Mouse (Mus musculus) Patski (cell line): ENCODE data around the gene Gm10142. TPM values are rescaled to one million over a fixed set of nuclear protein-coding genes. Genes with fewer than 3 reads are reported as not detected.
"Not testable (repeated sequence)": the region's sequence is repeated elsewhere in the genome, so short reads cannot be mapped to it uniquely, and the experiment has no call there.

Source experiments
- ATAC-seq: fragments of 100-300 bp; one replicate; pipeline ENCODE4 v1.8.0; 2021
- CTCF ChIA-PET: fragments of 350-600 bp; sonication (Branson Sonifier 250); formaldehyde crosslinking; loops from one replicate; lab custom pipeline; 2022; ENCODE audit warnings: inconsistent platforms; lab: Charles Lee
- POLR2A ChIA-PET: fragments of 350-600 bp; sonication (Branson Sonifier 250); formaldehyde crosslinking; loops from one replicate; lab custom pipeline; 2022; ENCODE audit warnings: antibody characterized with exemption, inconsistent platforms; lab: Charles Lee
- DNase-seq: peaks from one replicate; pipeline ENCODE4 v3.0.0-alpha.2; 2011; ENCODE audit warnings: low read depth, low spot score
- H3K27me3 ChIP-seq: fragments of 371-371 bp; one replicate; pipeline ENCODE4 v1.5.1; 2021
- CTCF ChIP-seq: fragments of 100-300 bp; IDR thresholded peaks from one replicate; pipeline ENCODE4 v1.5.1; 2021
- in situ Hi-C: fragments of 300-500 bp; cut with MboI; formaldehyde crosslinking; loops from 3 replicates; pipeline ENCODE4 v1.11.1; 2018; ENCODE audit warnings: low pct_unique_long_range_greater_than_20kb, mixed read lengths
- polyA plus RNA-seq: library from polyadenylated mRNA; unstranded; gene quantifications from one replicate; pipeline ENCODE4 v1.2.3, GENCODE M21; 2021

The Gm10142 gene
- polyA plus RNA-seq = not detected

GRCm38 (mm10) chr10:77715507-77715906 is at the start of gene Gm10142:
Gene Gm10142, plus strand, starts transcription at chr10:77715807.
- in situ Hi-C loops = no loop called here
- no peak for ATAC-seq
- CTCF ChIA-PET = no interaction called here
- POLR2A ChIA-PET = no interaction called here
- H3K27me3 ChIP-seq = peaks cover 3% of the 10 kb centered on the region
- DNase-seq = no peak
- no peak for TF ChIP-seq CTCF

DNA sequence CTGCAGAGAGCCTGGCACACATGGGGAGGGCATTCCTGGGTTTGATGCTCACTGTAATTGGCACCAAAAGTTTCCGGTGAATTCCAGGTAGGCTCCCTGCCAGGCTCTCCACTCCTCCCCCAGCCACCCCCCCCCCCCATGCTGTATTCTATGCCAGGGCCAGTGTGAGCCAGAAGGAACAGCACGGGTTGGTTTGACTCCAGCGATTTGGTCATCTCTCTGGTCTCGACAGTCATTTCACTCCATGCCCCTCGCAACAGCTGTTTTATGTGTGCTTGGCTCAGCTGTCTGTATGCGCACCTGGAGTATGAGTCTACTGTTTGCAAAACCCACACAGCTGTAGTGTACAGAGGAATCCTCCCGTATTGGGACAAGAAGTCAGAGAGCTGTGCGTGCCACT is 49.3 kb upstream of the Gm10142 start:
- CTCF ChIA-PET = interaction anchor here (1.2 kb wide), 1 partner anchor 29 kb away, joined by 3 read pairs; no protein-coding TSS in a partner anchor
- in situ Hi-C loops = no loop called here
- TF ChIP-seq CTCF = no peak
- POLR2A ChIA-PET = interaction anchor here (0.6 to 0.7 kb wide), 2 partner anchors 10 to 59 kb away, joined by 3 to 6 read pairs; no protein-coding TSS in a partner anchor
- H3K27me3 ChIP-seq = no peaks in the 10 kb centered on the region
- ATAC-seq (no peak), DNase-seq (no peak)

- ChIA-PET CTCF (interaction anchor here (0.7 to 0.8 kb wide), 2 partner anchors 17 to 40 kb away, joined by 3 read pairs; no protein-coding TSS in a partner anchor), POLR2A (no interaction called here)
- ATAC-seq (no peak), DNase-seq (no peak)
- in situ Hi-C loops = no loop called here
- H3K27me3 ChIP-seq = no peaks in the 10 kb centered on the region
- no peak for TF ChIP-seq CTCF
These were observed 48.2 kb upstream of the Gm10142 start for GRCm38 (mm10) chr10:77667402-77667801.

- H3K27me3 ChIP-seq = peaks cover 3% of the 10 kb centered on the region
- TF ChIP-seq CTCF = no peak
- ATAC-seq (no peak), DNase-seq (no peak)
- POLR2A ChIA-PET = interaction anchor here (0.6 kb wide), 1 partner anchor 15 kb away, joined by 3 read pairs; no protein-coding TSS in a partner anchor
- CTCF ChIA-PET = no interaction called here
- in situ Hi-C loops = no loop called here
These were observed 44.9 kb upstream of the Gm10142 start for GRCm38 (mm10) chr10:77670710-77671109.

GRCm38 (mm10) chr10:77671519-77671918 is 44.1 kb upstream of the Gm10142 start:
- CTCF ChIA-PET = no interaction called here
- no peak for TF ChIP-seq CTCF
- ATAC-seq (no peak), DNase-seq (no peak)
- peaks cover 3% of the 10 kb centered on the region for H3K27me3 ChIP-seq
- POLR2A ChIA-PET = no interaction called here
- in situ Hi-C loops = no loop called here

DNA sequence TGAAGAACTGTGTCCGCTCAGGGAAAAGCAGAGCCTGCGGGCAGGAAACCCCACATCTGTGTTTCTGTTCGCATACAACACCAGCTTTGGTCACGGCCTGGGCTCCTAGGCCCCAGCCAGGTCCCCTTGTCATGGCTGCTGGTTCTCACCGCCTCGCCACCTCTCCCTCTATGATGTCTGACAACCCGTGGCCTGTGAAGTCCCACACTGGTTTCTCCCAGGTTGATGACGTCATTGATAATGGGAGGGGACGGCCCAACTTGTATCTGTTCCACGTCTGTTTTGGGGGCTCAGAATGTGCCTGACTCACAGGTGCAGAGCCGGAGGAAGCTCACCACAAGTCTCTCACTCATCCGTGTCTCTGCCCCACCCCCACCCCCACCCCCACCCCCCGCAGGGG is 41.8 kb upstream of the Gm10142 start:
- no peak for TF ChIP-seq CTCF
- CTCF ChIA-PET = no interaction called here
- ATAC-seq (no peak), DNase-seq (no peak)
- POLR2A ChIA-PET = no interaction called here
- peaks cover 24% of the 10 kb centered on the region for H3K27me3 ChIP-seq
- in situ Hi-C loops = no loop called here

GRCm38 (mm10) chr10:77677562-77677961 is 38.0 kb upstream of the Gm10142 start:
- in situ Hi-C loops = no loop called here
- ChIA-PET CTCF (no interaction called here), POLR2A (no interaction called here)
- TF ChIP-seq CTCF = no peak
- peaks cover 30% of the 10 kb centered on the region for H3K27me3 ChIP-seq
- ATAC-seq = no peak
- no peak for DNase-seq

DNA sequence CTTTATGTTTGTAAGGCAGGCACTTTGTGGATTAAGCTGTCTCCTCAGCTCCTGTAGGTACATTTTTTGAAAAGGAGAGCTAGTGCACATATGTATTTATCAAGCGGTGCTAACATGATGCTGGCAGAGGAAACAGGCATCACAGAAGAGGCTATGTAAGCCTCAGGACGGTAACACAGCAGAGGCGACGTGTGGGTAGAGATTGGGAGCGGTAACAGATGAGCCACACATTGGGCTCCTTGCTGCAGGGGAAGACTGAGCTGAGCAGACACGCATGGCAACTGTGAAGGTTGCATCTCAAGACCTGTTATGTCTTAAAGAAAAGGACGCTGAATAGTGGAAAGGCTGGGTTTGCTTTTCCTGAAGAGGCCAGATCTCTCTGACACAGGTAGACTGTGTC is 32.6 kb upstream of the Gm10142 start:
- ChIA-PET POLR2A (no interaction called here), CTCF (no interaction called here)
- no peak for TF ChIP-seq CTCF
- in situ Hi-C loops = no loop called here
- DNase-seq (no peak), ATAC-seq (no peak)
- H3K27me3 ChIP-seq = peaks cover 27% of the 10 kb centered on the region

DNA sequence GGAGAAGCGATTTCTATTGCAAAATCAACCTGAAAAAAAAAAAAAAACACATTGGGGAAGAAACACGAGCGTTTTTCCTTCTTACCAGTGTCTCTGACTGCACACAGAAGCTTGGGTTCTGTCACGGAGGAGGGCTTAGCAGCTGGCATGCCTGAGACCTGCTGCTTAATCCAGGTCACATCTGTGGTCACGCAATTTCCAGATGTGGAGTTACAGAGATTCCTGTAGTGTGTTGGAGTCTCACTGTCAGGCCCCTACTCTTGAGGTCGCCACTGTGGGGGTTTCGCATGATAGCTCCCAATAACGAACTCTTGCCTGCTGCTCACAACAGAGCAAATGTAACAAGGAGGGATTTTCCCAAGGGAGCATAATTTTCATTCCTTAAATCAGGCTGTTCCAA is 31.4 kb upstream of the Gm10142 start:
- no peak for DNase-seq
- in situ Hi-C loops = no loop called here

GRCm38 (mm10) chr10:77685895-77686664 is 29.5 kb upstream of the Gm10142 start, which contains the start of gene Tspear:
Gene Tspear, plus strand, starts transcription at chr10:77686569.
- H3K27me3 ChIP-seq = peaks cover 17% of the 10 kb centered on the region
- DNase-seq = no peak
- in situ Hi-C loops = no loop called here
- ChIA-PET CTCF (no interaction called here), POLR2A (interaction anchor here (0.7 kb wide), 1 partner anchor 16 kb away, joined by 3 read pairs; no protein-coding TSS in a partner anchor)
- TF ChIP-seq CTCF = no peak
- no peak for ATAC-seq

More for the DNA sequence above, 31.4 kb upstream of the Gm10142 start:
- ChIA-PET CTCF (interaction anchor here (1.1 kb wide), 1 partner anchor 17 kb away, joined by 3 read pairs; no protein-coding TSS in a partner anchor), POLR2A (interaction anchor here (0.7 kb wide), 1 partner anchor 24 kb away, joined by 3 read pairs; no protein-coding TSS in a partner anchor)
- no peak for TF ChIP-seq CTCF
- H3K27me3 ChIP-seq = peaks cover 17% of the 10 kb centered on the region
- ATAC-seq = no peak

DNA sequence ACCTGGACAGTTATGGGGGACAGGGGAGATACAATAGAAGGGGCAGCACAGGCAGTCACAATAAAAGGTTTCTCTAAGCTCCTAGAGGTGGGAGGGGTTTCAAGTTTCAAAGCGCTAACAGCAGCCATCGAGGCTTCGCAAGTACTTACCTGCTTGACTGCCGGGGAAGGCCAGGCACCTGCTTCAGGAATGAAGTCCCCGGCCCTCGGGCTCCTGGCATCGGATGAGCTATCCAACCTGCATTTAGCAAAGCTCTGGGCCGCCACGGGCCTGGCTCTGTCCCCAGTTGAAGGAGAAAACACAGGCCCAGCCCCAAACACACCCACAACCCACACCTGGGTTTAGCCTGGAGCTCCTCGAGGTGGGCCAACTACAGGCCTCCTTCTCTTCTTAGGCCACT is 28.6 kb upstream of the Gm10142 start:
- H3K27me3 ChIP-seq = peaks cover 27% of the 10 kb centered on the region
- in situ Hi-C loops = no loop called here
- ChIA-PET POLR2A (no interaction called here), CTCF (no interaction called here)
- no peak for DNase-seq
- TF ChIP-seq CTCF = no peak
- no peak for ATAC-seq

- POLR2A ChIA-PET, in situ Hi-C loops, DNase-seq, CTCF ChIA-PET, ATAC-seq: not testable (repeated sequence)
- peaks cover 33% of the 10 kb centered on the region for H3K27me3 ChIP-seq
These were observed 25.2 kb upstream of the Gm10142 start, which contains the start of gene Gm19402 for GRCm38 (mm10) chr10:77690356-77690807. Gene Gm19402, minus strand, starts transcription at chr10:77690757.
